Mouse (Mus musculus): ENCODE results near the gene Sfmbt1. TPM values are rescaled to one million over a fixed set of nuclear protein-coding genes. Genes with fewer than 3 reads are reported as not detected.
A peak's percentile ranks its signal among the peaks of the same experiment; 100 is the strongest.

The Sfmbt1 gene
- polyA plus RNA-seq, 1 experiment from 2014 or later = 12.1 TPM

DNA sequence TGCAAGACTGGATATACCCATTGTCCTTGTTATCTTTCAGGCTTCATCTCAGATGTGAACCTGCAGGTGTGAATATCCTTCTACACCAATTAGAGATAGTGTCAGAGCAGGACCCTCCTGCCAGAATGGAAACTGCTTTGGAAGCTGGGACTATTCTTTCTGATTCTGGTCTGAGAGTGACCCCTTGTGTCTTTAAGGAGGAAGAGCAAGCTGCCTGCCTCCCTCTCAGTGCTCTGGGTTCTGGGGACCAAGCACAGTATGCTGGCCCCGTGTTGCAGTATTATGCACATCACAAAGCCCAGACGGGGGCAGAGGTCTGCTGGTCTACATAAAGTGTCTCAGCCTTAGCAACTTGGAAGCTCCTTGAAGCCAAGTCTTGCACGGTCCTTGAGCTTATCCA, 150.7 kb downstream of the Sfmbt1 start:
- no peaks in the 10 kb centered on the region for H3K27me3 ChIP-seq (replicated peaks)
- no peak overlapping the region for H3K27ac ChIP-seq
- peaks cover 17% of the 10 kb centered on the region; the same call in 1 of the 2 replicates for H3K4me1 ChIP-seq
- no peak overlapping the region for H3K4me3 ChIP-seq (replicated peaks)
- no peak overlapping the region for H3K4me2 ChIP-seq
- no peak for ATAC-seq (ENCODE audit: insufficient read depth, low FRiP score, low read depth)
- WGBS = 72% methylated on average over 3 of the region's 3 CpGs
- no peaks in the 10 kb centered on the region for H3K9me3 ChIP-seq
- H3K9ac ChIP-seq = no peak overlapping the region
- no peaks in the 10 kb centered on the region for H3K36me3 ChIP-seq

DNA sequence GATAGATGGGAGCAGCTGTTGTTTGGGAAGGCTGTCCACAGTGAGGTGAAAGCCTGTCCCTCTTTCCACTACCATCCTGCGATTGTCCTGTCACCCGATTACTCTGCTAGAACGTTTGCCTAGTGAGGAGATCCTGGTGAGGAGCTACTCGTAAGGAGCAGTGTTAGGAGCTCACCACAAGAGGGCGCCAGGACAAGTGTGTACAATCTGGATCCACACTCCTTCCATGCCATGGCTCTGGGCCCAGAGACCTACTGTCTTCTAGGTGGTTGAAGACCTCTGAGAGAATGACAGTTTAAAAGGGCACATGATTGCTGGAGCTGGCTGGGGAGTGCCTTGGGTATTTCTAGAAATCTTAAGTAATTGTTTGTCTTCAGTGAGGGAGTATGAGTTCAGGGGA, 152.4 kb downstream of the Sfmbt1 start:
- no peaks in the 10 kb centered on the region for H3K27me3 ChIP-seq (replicated peaks)
- ATAC-seq (ENCODE audit: insufficient read depth, low FRiP score, low read depth) = no peak
- no peak overlapping the region for H3K27ac ChIP-seq
- no peaks in the 10 kb centered on the region for H3K36me3 ChIP-seq
- no peak overlapping the region for H3K4me3 ChIP-seq (replicated peaks)
- 0 out of 2 replicates have a peak, but pooled peaks cover 6% of the 10 kb centered on the region for H3K4me1 ChIP-seq
- H3K9me3 ChIP-seq = no peaks in the 10 kb centered on the region
- H3K9ac ChIP-seq = no peak overlapping the region
- H3K4me2 ChIP-seq = no peak overlapping the region
- WGBS = 31% methylated on average over 5 of the region's 5 CpGs

DNA sequence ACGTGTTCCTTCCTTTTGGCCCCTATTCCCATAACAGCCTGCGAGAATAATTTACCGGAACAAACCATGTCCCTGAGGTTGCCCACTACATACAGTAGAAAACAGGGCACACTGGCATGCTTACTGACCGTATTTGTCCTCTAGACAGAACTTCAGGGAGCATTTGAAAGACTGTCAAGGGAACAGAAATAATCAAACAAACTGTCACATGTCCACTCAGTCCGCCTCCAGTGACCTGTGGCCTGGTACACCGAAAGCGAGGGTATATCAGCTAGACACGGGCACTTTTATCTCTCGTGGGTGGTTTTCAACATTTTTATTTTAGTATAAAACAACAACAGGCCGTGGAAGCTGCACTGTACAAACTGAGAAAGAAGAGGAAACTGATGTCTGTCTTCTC, 154.2 kb downstream of the Sfmbt1 start:
- Histone ChIP-seq H3K36me3 (no peaks in the 10 kb centered on the region), H3K4me3 (replicated peaks) (no peak overlapping the region), H3K27ac (no peak overlapping the region), H3K9ac (no peak overlapping the region), H3K9me3 (no peaks in the 10 kb centered on the region), H3K4me2 (no peak overlapping the region), H3K4me1 (0 out of 2 replicates have a peak, but pooled peaks cover 4% of the 10 kb centered on the region), H3K27me3 (replicated peaks) (no peaks in the 10 kb centered on the region)
- no peak for ATAC-seq (ENCODE audit: insufficient read depth, low FRiP score, low read depth)
- 87% methylated on average over 10 of the region's 10 CpGs for WGBS

DNA sequence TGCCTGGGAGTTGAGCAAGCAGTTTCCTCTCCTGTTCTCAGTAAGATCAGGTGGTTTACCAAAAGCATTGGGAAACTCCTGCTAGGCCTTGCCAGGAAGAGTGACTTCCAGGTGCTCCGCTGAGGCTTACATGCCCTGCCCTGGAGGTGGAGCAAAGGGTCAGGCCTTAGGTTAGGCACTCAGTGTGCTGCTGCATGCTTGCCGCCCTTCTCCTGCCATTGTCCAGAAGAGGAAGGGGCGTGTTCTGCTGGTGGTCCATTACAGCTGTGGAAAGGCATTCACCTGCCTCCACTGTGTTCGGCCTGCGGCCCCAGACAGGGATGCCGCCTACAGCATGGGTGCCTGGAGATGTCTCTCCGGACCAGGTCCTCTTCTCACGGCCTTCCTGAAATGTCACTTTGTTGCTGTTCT, 154.7 kb downstream of the Sfmbt1 start:
- peak overlapping the region; percentile 80 for H3K27ac ChIP-seq
- 81% methylated on average over 8 of the region's 8 CpGs for WGBS
- no peak for ATAC-seq (ENCODE audit: insufficient read depth, low FRiP score, low read depth)
- no peaks in the 10 kb centered on the region for H3K36me3 ChIP-seq
- 0 out of 2 replicates have a peak, but pooled peaks cover 4% of the 10 kb centered on the region for H3K4me1 ChIP-seq
- no peak overlapping the region for H3K4me3 ChIP-seq (replicated peaks)
- H3K27me3 ChIP-seq (replicated peaks) = no peaks in the 10 kb centered on the region
- H3K4me2 ChIP-seq = no peak overlapping the region
- H3K9ac ChIP-seq = no peak overlapping the region
- H3K9me3 ChIP-seq = no peaks in the 10 kb centered on the region

DNA sequence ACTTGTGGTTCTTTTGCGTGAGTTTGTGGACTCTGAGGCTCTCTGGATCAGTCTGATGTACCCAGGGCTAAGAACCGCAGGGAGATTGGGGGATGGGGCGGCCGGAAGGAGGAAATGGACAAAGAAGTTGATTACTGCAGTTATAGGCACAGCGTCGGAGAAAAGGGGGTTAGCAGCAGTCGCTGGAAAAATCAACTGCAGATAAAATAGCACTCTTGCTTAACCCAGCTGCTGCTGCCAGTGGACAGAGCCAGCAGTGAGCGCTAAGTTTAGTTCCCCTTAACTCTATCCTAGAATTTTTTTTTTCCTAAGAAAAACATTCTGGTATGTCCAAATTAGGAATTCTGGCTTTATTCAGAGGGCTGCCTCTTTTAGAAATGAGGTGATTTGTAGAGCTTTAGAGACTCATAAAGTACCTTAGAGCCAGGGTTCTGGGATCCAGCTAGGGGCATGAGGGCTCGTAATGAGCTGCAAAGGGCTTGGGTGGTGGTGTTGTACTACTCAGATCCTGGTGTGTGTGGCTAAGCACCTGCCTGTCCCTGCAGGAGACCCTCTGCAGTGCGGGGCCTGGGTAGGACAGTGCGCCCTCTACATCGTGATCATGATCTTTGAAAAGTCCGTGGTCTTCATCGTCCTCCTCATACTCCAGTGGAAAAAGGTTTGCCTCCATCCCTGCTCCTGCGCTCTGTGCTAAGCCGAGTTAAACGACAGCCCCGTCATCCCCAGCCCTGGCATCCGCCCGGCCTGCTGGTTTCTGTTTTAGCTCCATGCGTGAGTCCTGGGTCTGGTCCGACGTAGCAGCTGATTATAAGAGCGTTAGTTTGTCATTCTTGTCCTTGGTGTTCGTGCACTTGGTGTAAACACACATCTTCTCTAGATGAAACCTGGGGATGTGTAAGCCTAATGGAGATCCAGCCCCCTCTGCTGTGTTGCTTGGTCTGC, 155.8 kb downstream of the Sfmbt1 start:
- no peak overlapping the region for H3K4me3 ChIP-seq (replicated peaks)
- no peaks in the 10 kb centered on the region for H3K27me3 ChIP-seq (replicated peaks)
- no peak overlapping the region for H3K4me2 ChIP-seq
- WGBS = 64% methylated on average over 25 of the region's 25 CpGs
- no peaks in the 10 kb centered on the region for H3K36me3 ChIP-seq
- H3K4me1 ChIP-seq = 0 out of 2 replicates have a peak, but pooled peaks cover 4% of the 10 kb centered on the region
- no peak for ATAC-seq (ENCODE audit: insufficient read depth, low FRiP score, low read depth)
- no peak overlapping the region for H3K9ac ChIP-seq
- no peaks in the 10 kb centered on the region for H3K9me3 ChIP-seq
- H3K27ac ChIP-seq = peak overlapping the region; percentile 80

Other genes with a start within 250 kb of the Sfmbt1 start
- 21.4 and 23.6 TPM in 2 replicates for gene Dcp1a, start 235.3 kb upstream of the Sfmbt1 start, polyA plus RNA-seq (2015; fragmentation: Nextera tagmentation; extraction: Ambion mirVana)
- 5.5 and 6.1 TPM in 2 replicates for gene Cacna1d, start 223.4 kb upstream of the Sfmbt1 start, polyA plus RNA-seq (2015; fragmentation: Nextera tagmentation; extraction: Ambion mirVana)
- 270 and 299 TPM in 2 replicates for gene Tkt, start 166.5 kb upstream of the Sfmbt1 start, polyA plus RNA-seq (2015; fragmentation: Nextera tagmentation; extraction: Ambion mirVana)
- 56.2 and 59.1 TPM in 2 replicates for gene Prkcd, start 88.6 kb upstream of the Sfmbt1 start, polyA plus RNA-seq (2015; fragmentation: Nextera tagmentation; extraction: Ambion mirVana)
- 14.7 and 17.3 TPM in 2 replicates for gene Rft1, start 60.5 kb upstream of the Sfmbt1 start, polyA plus RNA-seq (2015; fragmentation: Nextera tagmentation; extraction: Ambion mirVana)
- 24.3 and 26.3 TPM in 2 replicates for gene Tmem110, start 110.7 kb downstream of the Sfmbt1 start, polyA plus RNA-seq (2015; fragmentation: Nextera tagmentation; extraction: Ambion mirVana)
- 6.0 and 6.6 TPM in 2 replicates for gene Mustn1, start 164.4 kb downstream of the Sfmbt1 start, polyA plus RNA-seq (2015; fragmentation: Nextera tagmentation; extraction: Ambion mirVana)
- 3.2 and 7.8 TPM in 2 replicates for gene Itih4, start 171.6 kb downstream of the Sfmbt1 start, polyA plus RNA-seq (2015; fragmentation: Nextera tagmentation; extraction: Ambion mirVana)
- 5.3 and 15.0 TPM in 2 replicates for gene Itih3, start 208.9 kb downstream of the Sfmbt1 start, polyA plus RNA-seq (2015; fragmentation: Nextera tagmentation; extraction: Ambion mirVana)
- 1.2 and 2.7 TPM in 2 replicates for gene Itih1, start 228.4 kb downstream of the Sfmbt1 start, polyA plus RNA-seq (2015; fragmentation: Nextera tagmentation; extraction: Ambion mirVana)
- 10.7 and 10.8 TPM in 2 replicates for gene Nek4, start 236.5 kb downstream of the Sfmbt1 start, polyA plus RNA-seq (2015; fragmentation: Nextera tagmentation; extraction: Ambion mirVana)

Measured in stomach, embryonic 15.5 days (tissue).